Mouse (Mus musculus) T-helper 1 cell (primary cell): ENCODE data around the gene Ssh1.

Experiments
- in situ Hi-C: fragments of 300-600 bp; cut with MboI, MseI; formaldehyde crosslinking; loops from one replicate; pipeline ENCODE4 v1.15.1; 2025; ENCODE audit warnings: high pct_unique_total_duplicates

Gene Ssh1

DNA sequence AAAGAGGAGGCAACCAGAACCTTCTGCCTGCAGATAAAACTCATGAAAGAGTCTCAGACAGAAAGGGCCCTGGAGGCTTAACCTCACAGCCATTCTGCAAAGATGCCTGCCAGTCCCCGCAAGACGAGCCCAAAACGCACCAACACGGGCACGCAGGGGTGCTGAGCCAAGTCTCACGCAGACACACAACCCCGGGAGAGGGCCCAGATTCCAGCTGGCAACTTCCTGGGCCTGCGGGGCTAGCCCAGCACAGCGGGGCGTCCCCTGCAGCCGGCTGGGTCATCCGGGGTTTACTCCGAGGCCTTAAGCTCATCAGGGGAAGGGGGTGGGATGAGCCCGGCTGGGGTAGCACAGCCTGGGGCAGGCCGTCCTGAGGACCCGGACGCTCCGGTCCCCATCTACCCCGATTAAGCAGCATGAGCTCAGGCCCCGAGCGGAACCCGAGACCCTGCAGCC is 635 bp downstream of the Ssh1 start:
- in situ Hi-C loops, result no loop called here

DNA sequence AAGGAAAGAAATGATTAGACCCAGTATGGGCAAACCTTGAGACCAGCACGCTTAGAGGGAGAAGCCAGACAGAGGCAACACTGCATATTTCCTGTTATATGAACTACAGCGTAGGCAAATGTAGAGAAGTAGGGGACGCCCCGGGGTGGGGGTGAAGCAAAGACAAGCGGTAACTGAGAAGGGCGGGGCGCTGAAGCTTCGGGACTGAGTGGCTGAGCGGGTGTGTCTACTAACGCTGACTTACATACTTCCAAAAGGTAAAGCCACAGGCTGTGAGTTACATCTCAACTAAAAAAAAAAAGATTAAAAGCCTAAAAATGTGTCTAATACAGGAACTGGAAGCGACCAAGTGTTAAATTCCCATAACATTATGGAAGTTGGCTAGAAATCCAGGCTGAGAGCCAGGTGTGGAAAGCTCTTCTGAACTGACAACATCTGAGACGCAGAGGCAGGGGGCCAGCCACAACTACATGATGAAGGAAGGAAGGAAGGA is 1.3 kb downstream of the Ssh1 start:
- in situ Hi-C loops, result no loop called here

DNA sequence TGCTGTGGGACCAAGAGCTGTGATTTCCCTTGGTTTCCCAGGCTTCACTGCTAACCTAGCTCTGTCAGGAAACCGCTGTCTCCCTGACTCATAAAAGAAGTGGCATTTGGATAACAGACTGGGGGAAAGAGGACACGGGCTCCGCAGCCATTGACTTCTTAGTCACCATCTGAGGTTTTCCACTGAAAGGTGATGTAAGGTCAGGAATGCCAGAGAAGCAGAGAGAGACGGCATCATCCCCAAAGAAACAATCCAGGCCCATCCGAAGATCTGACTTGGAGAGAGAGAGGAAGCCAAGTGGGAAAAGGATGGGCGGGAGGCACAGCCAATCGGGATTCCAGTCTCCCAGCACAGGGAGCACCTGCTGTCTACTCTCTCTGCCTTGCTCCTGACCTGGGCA is 2.6 kb downstream of the Ssh1 start:
- in situ Hi-C loops, result no loop called here

DNA sequence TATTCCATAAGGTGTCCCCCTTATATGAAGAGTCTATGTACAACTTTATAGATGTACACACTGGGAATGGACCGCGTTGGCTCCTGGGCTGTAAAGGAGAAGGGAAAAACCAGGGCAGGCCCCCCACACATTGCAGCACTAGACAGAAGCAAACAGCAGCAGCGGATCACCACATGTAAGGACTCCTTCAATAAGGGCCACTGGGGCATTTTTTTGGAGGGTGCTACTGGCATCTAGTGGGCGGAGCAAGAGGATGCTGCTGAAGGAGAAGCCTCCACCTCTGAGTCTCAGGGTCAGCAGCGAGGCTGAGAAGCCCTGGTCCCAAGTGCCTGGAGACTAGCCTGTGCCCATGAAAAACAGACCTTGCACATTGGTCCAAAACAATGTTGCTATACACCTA is 3.1 kb downstream of the Ssh1 start:
- in situ Hi-C loops, result no loop called here

DNA sequence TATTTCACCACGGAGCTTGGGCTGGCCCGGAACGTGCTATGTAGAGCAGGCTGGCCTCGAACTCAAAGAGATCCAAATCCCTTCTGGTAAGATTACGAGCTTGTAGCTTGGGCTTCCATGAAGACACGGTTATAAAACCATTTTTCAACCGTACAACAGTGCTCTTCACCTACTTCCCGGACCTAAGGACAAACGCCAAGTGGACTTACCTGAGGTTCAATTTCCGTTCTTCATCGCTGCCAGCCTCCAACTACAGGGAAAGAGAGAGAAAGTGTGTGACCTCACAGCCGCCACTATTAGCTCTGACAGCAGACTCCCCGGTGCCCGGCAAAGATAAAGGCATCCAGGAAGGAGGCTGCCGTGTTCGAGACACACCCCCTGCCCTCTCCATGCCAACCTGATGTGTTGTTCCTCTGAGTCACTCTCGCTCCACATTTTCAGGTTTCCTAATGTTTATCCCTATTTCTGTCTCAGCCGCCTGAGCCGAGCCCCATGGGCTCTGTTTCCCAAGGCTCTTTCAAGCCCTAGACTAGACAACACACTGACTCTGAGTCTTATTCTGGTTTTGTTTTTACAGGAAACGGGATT is 4.2 kb downstream of the Ssh1 start:
- in situ Hi-C loops, result no loop called here

DNA sequence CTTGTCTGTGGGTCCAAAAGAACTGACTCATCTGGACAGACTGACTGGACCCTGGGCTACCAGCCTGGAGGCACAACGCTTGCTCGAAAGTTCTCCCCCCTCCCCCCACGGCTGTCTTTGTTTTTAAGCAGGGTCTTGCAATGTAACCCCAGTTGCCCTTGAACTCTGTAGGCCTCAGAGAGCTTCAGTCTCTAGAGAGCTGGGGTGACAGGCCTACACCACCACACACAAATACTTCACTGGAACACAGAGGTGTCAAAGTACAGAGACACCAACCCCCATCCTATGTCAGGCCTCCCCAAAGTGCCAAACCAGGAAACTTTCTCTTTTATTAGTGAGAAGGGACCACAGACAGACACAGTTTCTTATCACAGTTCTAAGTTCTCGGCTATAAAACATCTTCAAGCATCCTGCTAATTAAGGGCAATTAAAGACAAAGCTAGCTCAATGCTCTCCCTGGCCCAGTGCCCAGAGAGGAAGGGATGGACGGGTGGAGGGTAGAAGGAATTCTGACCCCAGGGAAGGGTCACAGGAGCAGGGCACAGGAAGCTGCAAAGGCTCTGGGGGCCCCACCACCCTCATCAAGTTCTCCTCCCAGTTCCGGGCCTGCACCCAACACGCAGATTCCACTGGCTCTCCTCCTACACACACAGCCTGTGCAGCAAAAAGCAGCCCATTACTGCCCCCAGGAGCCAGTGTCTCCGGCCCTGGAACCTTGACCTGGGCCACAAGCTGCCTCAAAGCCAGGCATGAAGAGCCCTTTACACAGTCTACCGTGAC is 7.3 kb downstream of the Ssh1 start:
- in situ Hi-C loops, result no loop called here

DNA sequence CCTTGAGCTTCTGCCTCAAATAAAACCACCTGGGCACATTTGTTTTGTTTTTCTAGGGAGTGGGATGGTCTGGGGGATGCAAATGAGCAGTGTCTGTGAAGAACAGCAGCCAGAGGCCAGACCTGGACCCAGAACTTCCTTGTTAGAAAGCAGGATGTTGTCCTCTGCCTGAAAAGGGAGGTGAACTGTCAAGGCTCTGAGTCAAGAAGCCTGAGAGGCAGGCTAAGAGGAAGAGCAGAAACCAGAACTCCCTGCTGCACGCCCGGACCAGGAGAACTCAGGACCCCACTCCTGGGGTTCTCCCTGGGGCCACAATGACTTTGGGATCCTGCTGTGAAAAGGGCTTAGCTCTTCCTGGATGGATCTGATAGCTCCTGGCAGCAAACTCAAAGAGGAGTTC is 8.0 kb downstream of the Ssh1 start:
- in situ Hi-C loops, result no loop called here

DNA sequence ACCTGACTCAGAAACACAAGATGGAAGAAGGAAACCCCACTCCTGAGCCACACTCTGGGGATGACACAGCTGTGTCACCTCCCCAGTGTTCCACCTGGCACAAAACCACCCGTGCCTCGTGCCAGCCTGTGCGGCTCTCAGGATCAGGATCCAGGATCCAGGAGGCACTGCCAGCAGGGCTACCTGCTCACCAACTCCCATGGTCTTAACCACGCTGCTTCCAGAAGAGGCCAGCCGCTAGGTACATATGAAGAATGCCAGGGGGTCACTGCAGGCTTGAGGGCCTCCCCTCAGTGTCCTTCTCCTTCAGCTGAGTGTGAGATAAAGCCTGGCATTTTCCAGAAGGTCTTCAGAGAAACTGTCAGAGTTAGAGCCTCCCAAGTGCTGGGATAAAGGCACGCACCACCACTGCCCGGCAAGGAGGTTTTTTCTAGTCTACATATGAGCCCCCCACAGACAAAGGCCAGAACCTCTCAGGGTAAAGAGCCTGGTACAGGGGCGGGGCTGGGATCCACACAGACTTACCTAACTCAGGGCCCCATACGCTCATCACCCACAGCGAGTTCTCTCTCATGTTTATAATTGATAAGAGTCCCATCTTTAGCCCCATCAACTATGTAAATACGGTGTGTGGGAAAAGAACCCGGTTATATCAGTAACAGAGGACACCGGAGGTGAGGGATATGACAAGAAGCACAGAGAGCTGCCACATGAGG is 9.5 kb downstream of the Ssh1 start:
- in situ Hi-C loops, result no loop called here

DNA sequence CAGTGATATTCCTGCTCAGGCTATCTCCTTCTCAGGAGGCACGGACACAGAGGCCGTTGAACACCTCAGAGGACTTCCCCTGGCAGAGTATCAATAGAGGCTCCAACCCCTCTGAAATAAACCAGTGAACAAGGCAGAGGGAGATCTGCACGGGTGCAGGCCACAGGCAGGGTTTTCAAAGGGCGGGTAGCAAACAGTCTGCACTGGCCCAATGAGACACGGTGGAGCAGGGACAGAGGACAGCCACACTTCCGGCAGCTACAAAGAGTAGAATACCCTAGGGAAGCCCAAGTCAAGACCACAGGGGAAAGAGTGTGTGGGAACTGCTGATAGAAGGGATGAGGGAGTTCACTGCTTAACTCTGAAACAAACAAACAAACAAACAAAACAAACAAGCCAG is 10.2 kb downstream of the Ssh1 start:
- in situ Hi-C loops, result no loop called here

DNA sequence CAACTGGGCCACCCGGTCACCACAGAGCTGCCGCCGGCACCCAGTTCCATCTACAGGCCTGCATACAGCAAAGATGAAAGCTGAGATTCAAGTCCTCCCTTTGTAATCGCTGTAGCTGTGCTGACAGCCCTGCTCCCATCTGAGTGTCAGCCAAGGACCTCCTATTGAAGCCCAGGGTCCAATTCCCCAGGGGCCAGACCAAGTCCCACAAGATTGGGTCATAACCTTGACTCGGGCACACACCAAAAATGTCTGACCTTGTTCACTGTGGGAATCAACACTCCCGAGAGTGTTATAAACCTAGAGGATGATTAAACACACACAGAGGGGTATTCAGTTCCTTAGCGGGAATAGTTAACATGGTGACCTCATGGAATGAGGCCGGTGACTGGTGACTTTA is 11.9 kb downstream of the Ssh1 start:
- in situ Hi-C loops, result no loop called here

DNA sequence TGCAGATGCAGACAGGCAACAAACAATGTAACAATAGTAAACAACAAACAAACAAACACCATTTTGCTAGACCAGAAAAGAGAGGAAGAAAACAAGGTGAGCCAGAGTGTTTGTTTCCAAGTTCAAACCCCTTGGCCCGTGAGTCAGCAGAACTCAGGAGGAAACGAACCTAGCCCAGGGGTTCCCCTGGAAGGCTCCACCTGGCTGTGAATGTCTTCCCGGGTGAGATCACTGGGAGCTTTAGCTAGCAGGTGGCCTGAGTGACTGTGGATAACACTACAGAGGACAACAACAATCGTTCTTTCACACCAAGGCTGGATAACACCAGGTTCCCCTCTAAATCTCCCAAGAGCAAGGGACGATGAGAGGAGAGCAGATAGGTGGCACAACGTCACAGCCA is 12.5 kb downstream of the Ssh1 start:
- in situ Hi-C loops, result no loop called here

DNA sequence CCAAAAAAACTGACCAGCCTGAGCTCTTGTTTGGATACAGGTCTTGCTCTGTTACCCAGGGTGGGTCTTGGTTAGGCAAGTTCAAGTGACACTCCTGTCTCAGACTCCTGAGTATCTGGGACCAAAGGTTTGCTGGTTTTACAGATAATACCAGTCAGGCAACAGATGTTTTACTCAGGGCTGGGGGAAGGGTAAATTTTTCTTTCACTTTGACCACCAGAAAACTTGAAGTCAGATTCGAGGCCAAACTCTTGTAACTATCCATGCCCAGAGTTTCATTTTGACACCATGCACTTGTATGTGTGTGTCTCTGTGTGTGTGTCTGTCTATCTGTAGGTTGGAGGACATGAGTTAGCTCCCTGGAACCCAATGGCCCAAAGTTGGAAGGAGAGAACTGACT is 13.2 kb downstream of the Ssh1 start:
- in situ Hi-C loops, result no loop called here

DNA sequence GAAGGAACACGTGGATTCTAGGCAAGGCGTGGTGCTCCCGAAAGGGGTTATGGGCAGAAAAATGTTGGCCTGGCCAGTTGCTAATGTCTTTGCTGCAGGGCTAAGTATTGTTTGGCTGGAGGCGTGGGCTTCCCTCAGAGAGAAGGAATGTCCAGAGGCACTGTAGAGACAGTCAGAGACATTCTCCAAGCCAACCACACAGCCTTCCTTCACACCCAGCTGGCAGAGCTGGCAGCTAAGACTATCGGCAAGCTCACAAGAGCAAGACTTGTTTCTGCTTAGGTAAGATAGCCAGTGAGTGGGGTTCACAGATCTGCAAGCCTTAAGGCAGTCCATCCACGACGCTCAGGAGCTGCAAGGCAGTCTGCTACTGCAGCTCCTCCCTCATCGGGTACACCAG is 16.4 kb downstream of the Ssh1 start:
- in situ Hi-C loops, result no loop called here

DNA sequence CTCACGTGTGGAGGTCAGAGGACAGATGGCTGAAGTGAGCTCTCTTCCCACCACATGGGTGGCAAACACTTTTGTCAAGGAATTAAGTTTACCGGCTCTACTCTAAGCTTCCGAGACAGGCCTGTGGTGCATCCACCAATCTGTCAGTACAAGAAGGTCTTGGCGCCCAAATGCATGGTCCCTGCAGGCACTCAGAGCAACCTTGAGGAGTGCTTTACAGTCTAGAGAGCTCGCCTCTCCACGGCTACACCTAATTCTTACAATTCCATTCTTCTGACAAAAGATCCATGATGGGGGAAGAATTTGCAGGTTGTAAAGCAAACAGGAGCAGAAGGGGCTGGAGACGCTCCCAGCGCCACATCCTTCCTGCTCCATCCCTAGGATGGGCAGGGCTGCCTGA is 17.1 kb downstream of the Ssh1 start:
- in situ Hi-C loops, result no loop called here

DNA sequence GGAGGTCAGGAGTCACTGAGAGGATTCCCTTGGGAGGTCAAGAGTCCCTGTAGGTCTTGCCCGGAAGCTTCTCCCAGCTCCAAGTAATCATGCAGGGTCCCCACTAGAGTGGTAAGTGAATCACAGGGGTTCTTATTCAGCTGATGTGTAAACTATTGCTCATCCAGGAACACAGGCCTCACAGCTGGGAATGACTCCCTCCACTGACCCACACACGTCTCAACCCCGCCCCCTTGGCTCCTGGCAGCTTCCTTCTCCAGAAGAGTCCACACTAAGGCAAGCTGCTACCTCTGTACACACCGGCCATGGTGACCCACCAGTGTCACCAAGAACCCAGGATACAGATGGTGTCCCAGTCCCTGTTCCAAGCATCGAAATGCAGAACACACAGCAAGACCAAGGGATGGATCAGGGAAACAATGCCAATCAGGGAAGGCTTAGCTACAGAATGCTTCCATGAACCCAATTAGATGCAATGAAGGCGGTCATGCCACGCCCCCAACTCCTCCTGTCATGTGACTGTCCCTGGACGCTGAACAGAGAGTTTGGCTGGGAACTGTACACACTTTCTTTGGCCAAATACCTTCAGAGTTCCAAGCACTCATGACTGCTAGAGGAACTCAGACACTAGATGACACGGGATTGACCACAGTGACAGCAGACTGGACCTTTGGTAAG is 18.0 kb downstream of the Ssh1 start:
- in situ Hi-C loops, result no loop called here

DNA sequence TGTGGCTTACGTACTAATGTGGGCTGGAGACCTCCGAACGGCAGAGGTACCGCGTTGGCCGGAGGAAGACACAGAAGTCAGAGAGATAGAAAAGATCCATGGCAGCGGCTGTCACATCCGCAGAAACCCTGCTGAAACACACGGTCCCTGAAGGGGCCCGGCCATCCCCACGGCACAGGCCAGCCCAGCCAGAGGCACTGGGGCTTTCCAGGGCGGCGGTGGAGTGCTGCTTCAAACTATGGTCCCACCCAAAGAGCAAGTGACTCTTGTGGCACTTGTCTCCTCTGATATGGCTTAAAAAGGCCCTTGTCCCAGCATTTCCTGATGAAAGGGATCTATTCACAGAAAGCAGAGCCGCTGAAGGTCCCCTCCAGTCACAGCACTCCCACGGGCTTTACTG is 19.1 kb downstream of the Ssh1 start:
- in situ Hi-C loops, result no loop called here

DNA sequence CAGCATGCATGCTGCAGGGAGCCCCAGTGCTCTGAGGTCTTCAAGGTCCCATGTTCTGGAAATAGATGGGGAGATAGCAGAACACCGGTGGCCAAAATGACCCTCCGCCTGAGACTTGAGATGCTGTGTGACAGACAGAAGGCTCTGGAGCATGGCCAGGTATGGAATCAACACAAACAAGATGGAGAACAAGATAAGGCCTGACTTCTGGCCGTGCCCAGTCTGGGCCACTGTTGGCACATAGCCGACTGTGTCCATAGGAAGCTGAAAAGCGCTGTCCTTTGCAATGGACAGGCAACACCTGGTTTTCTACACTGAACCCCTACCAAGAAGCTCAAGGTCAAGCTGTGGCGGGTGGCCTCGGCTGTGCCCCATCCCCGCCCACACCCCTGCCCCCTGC is 19.9 kb downstream of the Ssh1 start:
- in situ Hi-C loops, result no loop called here

DNA sequence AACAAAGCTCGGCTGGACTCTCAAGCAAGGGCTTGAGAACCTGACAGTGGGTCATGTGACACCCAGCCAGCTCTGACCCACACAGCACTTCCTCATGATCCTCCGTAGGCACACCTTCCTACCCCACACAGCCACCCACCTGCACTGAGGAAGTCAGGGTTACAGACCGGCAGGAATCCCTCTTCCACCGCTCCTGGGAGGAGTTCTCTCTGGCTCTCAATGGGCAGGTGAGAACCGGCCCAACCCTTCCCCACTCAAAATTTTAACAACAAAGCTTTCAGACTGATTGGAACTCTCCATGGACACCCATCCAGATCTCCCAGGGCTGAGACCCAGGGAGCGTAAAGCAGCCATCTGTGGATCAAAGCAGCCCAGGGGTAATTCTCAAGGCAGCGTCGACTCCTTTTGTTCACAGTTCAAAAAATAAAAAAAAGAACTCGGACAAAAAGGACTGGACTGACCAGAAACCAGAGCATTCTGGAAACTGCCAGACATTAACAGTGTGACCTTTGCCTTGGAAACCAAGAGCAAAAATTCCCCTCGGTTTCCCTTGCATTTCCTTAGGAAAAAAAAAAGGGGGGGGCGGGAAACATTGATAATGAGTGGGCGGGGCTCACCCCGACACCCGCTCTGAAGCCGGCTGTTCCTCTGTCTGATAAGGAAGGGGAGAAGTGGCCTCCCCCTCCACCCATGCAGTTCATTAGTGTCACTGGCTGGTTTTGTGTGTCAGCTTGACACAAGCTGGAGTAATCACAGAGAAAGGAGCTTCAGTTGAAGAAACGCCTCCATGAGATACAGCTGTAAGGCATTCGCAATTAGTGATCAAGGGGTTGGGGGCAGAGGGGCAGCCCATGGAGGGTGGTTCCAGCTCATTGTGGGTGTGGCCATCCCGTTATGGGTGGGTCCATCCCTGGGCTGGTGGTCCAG is 20.8 kb downstream of the Ssh1 start:
- in situ Hi-C loops, result no loop called here

DNA sequence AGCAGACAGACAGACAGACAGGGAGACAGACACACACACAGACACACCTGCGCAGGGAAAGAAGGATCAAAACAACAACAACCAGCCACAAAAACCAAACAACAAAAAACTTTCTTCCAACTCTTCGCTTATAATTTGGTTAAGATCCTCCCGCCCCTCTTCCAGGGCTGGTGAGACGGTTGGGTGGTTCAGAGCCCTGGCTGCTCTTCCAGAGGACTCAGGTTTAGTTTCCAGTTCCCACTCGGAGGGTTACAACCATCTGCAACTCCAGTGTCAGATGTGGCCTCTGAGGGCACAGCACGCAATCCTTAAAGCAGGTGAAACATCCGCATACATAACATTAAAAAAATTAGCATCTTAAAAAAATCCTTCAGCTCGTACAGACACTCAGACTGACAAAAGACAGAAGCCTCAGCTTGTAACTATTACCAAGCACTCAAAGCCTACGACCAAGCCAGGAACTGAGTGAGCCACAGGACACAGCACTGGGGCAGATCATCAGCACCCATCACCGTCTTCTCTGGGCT is 22.2 kb downstream of the Ssh1 start:
- in situ Hi-C loops, result no loop called here

DNA sequence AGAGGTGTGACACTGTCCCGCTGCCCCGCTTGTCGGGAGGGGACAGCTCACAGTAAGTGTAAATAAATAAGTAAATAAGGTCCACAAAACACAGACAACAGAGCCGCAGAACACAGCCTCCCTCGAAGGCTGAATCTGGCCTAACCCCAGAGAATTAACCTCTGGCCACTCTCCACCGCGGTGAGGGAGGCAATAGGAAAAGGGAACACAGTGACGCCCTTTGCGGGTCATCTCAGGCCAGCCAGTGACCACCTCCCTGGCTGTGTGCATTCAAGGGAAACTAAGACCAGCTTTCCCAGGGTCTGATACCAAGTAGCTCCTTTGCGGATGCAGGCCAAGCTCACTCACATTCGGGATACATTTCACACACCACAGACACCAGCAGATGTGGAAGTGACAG is 25.3 kb downstream of the Ssh1 start:
- in situ Hi-C loops, result no loop called here
